Mouse (Mus musculus): ENCODE results near the gene Tmem206. TPM values are rescaled to one million over a fixed set of nuclear protein-coding genes. Genes with fewer than 3 reads are reported as not detected.

The Tmem206 gene
- polyA plus RNA-seq, 1 experiment, result 3.4 TPM

DNA sequence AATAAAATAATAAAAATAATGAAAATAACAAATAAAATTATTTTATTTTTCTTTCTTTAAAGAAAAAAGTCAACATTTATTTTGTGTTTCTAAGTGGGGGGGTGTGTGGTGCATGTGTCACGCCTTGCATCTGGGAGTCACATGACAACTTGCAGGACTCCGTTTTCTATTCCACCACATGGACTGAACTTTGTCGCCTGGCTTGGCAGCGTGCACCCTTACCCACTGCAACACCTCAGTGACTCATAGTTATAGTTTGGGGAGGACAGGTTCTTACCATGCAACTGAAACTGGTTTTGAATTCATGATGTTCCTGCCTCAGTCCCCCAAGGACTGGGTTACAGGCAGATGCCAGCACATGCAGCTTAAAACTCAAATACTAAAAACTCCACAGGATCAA lies 42.5 kb downstream of the Tmem206 start:
- H3K4me3 ChIP-seq (replicated peaks), result no peak overlapping the region
- peaks cover 86% of the 10 kb centered on the region for H3K36me3 ChIP-seq (replicated peaks; ENCODE audit: low read length)
- H3K27me3 ChIP-seq (replicated peaks), result no peaks in the 10 kb centered on the region
- peaks cover 13% of the 10 kb centered on the region for H3K4me1 ChIP-seq
- no peak for TF ChIP-seq FLI1 (IDR thresholded peaks at IDR 0.05; ENCODE audit: low read length)
- no peak for TF ChIP-seq GATA1 (IDR thresholded peaks at IDR 0.05; ENCODE audit: borderline replicate concordance, low read length)
- no peaks in the 10 kb centered on the region for H3K9me3 ChIP-seq

DNA sequence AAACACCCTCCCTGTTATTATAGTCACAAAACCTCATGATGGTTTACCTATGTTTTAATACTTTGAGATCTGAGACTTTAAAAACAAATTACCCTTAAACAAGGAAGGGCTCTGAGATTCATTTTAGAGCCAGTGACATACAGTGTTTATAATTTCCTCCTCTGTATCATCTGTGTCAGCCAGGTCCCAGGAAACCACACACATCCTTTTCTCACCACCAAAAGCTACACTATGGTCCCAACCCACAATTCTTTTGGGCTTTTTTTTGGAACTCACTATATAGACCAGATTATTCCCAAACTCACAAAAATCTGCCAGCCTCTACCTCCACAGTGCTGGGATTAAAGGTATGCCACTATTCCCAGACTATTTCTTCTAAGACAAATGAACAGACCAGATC lies 43.4 kb downstream of the Tmem206 start:
- Histone ChIP-seq H3K4me3 (replicated peaks) (no peak overlapping the region), H3K36me3 (replicated peaks; ENCODE audit: low read length) (peaks cover 79% of the 10 kb centered on the region), H3K27me3 (replicated peaks) (no peaks in the 10 kb centered on the region), H3K4me1 (peaks cover 17% of the 10 kb centered on the region), H3K9me3 (no peaks in the 10 kb centered on the region)
- TF ChIP-seq GATA1 (IDR thresholded peaks at IDR 0.05; ENCODE audit: borderline replicate concordance, low read length), result no peak
- TF ChIP-seq FLI1 (IDR thresholded peaks at IDR 0.05; ENCODE audit: low read length), result no peak

DNA sequence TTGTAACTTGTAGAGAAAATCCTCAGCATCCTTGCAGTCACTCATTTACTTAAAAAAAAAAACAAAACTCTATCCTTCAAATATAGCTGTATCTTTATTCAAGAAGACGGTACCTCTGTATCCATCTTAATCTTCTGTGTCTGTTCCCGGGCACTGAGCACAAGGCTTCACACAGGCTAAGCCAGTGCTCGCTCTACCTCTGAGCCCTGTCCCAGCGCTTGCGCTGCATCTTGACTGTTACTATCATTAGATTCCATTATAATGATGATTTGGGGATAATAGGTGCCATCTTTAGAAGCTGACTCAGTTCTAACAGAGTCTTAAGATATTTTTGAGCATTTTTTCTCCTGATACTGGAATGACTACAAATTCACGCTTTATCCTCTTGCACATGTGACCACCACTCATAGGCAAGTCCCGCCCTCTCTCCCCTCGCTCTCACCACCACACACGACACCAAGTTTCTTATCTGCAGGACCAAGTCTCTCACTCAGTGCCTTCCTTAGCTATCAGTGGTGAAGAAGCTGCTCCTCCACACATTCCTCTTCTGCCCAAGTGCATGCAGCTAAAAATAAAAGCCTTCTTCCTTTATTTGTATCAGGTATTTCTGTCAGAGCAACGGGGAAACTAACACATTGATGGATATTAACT lies 49.4 kb downstream of the Tmem206 start:
- Histone ChIP-seq H3K4me3 (replicated peaks) (no peak overlapping the region), H3K36me3 (replicated peaks; ENCODE audit: low read length) (peaks cover 57% of the 10 kb centered on the region), H3K9me3 (no peaks in the 10 kb centered on the region), H3K4me1 (peaks cover 47% of the 10 kb centered on the region), H3K27me3 (replicated peaks) (no peaks in the 10 kb centered on the region)
- TF ChIP-seq GATA1 (IDR thresholded peaks at IDR 0.05; ENCODE audit: borderline replicate concordance, low read length) (no peak), FLI1 (IDR thresholded peaks at IDR 0.05; ENCODE audit: low read length) (no peak)

GRCm38 (mm10) chr1:191375644-191375998 lies 49.9 kb downstream of the Tmem206 start:
- peaks cover 60% of the 10 kb centered on the region for H3K36me3 ChIP-seq (replicated peaks; ENCODE audit: low read length)
- H3K4me3 ChIP-seq (replicated peaks), result peak overlapping the region; percentile 53

DNA sequence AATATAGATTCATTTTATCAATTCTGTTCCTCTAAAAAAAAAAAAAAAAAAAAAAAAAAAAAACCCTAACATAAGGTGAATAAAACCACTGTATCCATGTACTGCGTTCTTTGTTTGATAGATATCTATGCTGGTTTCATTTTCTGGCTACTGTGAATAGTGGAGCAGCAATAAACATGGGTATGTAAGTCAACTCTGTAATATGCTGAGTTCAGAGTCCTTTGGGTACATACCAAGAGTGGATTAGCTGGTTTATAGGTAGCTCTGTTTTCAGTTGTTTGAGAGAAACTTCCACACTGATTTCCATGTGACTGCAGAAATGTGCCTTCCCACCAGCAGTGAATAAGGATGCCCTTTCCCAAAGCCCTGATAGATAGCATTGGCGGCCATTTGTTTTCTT lies 52.4 kb downstream of the Tmem206 start:
- Histone ChIP-seq H3K36me3 (replicated peaks; ENCODE audit: low read length) (peaks cover 41% of the 10 kb centered on the region), H3K4me3 (replicated peaks) (no peak overlapping the region), H3K9me3 (no peaks in the 10 kb centered on the region), H3K27me3 (replicated peaks) (no peaks in the 10 kb centered on the region), H3K4me1 (peaks cover 73% of the 10 kb centered on the region)
- TF ChIP-seq FLI1 (IDR thresholded peaks at IDR 0.05; ENCODE audit: low read length) (no peak), GATA1 (IDR thresholded peaks at IDR 0.05; ENCODE audit: borderline replicate concordance, low read length) (no peak)

More at GRCm38 (mm10) chr1:191375644-191375998, 49.9 kb downstream of the Tmem206 start:
- Histone ChIP-seq H3K4me1 (peaks cover 52% of the 10 kb centered on the region), H3K9me3 (no peaks in the 10 kb centered on the region), H3K27me3 (replicated peaks) (no peaks in the 10 kb centered on the region)
- no peak for TF ChIP-seq FLI1 (IDR thresholded peaks at IDR 0.05; ENCODE audit: low read length)
- TF ChIP-seq GATA1 (IDR thresholded peaks at IDR 0.05; ENCODE audit: borderline replicate concordance, low read length), result no peak

GRCm38 (mm10) chr1:191380843-191381242 lies 55.1 kb downstream of the Tmem206 start:
- Histone ChIP-seq H3K36me3 (replicated peaks; ENCODE audit: low read length) (peaks cover 41% of the 10 kb centered on the region), H3K9me3 (no peaks in the 10 kb centered on the region), H3K27me3 (replicated peaks) (no peaks in the 10 kb centered on the region), H3K4me3 (replicated peaks) (no peak overlapping the region), H3K4me1 (peaks cover 76% of the 10 kb centered on the region)
- TF ChIP-seq GATA1 (IDR thresholded peaks at IDR 0.05; ENCODE audit: borderline replicate concordance, low read length) (no peak), FLI1 (IDR thresholded peaks at IDR 0.05; ENCODE audit: low read length) (no peak)

DNA sequence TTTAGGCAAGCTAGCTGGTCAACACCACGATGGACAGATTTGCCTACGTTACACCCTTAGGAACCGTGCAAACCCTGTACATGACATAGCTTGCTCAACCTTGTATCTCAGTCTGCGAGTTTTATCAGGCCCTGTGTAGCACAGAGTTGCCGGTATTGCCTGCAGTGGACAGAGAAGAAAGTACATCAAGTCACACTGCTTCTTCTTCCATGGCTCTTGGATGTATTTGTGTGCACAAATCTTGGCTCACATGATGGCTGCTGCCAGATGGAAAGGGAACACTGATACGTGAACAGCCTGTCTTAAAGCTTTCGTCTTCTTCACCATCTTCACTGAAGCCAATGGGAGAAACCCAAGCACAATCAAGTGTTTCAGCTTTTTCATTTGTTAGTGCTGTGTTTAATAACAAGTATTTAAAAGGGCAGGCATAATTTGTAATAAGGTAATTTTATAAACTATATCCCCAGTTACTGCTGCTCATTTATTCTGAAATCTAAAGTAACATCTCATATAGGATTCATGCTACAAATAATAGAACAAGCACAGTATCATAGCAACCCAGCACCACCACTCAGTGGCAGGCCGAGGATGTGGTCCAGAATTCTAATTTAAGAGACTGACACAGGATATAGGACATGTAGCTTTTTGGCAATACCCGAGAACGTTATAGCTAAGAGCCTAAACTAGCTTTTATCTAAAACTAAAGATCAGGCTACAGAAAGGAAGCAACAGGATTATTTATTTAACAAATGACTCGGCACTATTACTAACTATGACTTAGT lies 56.4 kb downstream of the Tmem206 start:
- TF ChIP-seq FLI1 (IDR thresholded peaks at IDR 0.05; ENCODE audit: low read length), result no peak
- TF ChIP-seq GATA1 (IDR thresholded peaks at IDR 0.05; ENCODE audit: borderline replicate concordance, low read length), result no peak

GRCm38 (mm10) chr1:191384786-191385430 lies 59.2 kb downstream of the Tmem206 start:
- Histone ChIP-seq H3K4me1 (peaks cover 49% of the 10 kb centered on the region), H3K4me3 (replicated peaks) (no peak overlapping the region)
- TF ChIP-seq GATA1 (IDR thresholded peaks at IDR 0.05; ENCODE audit: borderline replicate concordance, low read length) (no peak), FLI1 (IDR thresholded peaks at IDR 0.05; ENCODE audit: low read length) (no peak)

More for the DNA sequence above, 56.4 kb downstream of the Tmem206 start:
- Histone ChIP-seq H3K4me1 (peaks cover 63% of the 10 kb centered on the region), H3K36me3 (replicated peaks; ENCODE audit: low read length) (peaks cover 29% of the 10 kb centered on the region), H3K4me3 (replicated peaks) (no peak overlapping the region), H3K9me3 (no peaks in the 10 kb centered on the region), H3K27me3 (replicated peaks) (no peaks in the 10 kb centered on the region)

DNA sequence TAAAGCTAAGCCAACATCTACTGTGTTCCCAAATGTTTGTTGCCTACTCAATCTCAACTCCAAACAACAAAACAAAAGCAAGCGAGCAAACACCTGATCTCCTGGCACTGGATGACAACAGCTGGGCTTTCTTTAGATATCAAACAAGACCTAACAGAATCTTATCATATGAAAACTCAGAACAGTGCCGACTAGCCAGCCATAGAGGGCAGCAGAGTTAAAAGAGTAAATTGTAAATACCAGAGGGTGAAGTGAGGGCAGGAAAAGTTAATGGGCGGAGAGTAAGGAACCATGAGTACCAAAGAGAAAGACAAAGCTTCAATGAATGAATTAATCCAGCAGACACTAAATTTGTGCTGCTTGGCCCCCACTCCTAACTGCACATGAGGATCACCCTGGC lies 65.6 kb downstream of the Tmem206 start:
- Histone ChIP-seq H3K9me3 (no peaks in the 10 kb centered on the region), H3K4me1 (peaks cover 39% of the 10 kb centered on the region), H3K4me3 (replicated peaks) (peak overlapping the region; percentile 4), H3K27me3 (replicated peaks) (no peaks in the 10 kb centered on the region), H3K36me3 (replicated peaks; ENCODE audit: low read length) (no peaks in the 10 kb centered on the region)
- TF ChIP-seq FLI1 (IDR thresholded peaks at IDR 0.05; ENCODE audit: low read length), result no peak
- TF ChIP-seq GATA1 (IDR thresholded peaks at IDR 0.05; ENCODE audit: borderline replicate concordance, low read length), result no peak

More at GRCm38 (mm10) chr1:191384786-191385430, 59.2 kb downstream of the Tmem206 start:
- Histone ChIP-seq H3K27me3 (replicated peaks) (no peaks in the 10 kb centered on the region), H3K36me3 (replicated peaks; ENCODE audit: low read length) (peaks cover 17% of the 10 kb centered on the region), H3K9me3 (no peaks in the 10 kb centered on the region)

GRCm38 (mm10) chr1:191393536-191393935 lies 67.8 kb downstream of the Tmem206 start:
- Histone ChIP-seq H3K4me3 (replicated peaks) (no peak overlapping the region), H3K9me3 (no peaks in the 10 kb centered on the region), H3K27me3 (replicated peaks) (no peaks in the 10 kb centered on the region), H3K36me3 (replicated peaks; ENCODE audit: low read length) (no peaks in the 10 kb centered on the region), H3K4me1 (peaks cover 39% of the 10 kb centered on the region)
- TF ChIP-seq GATA1 (IDR thresholded peaks at IDR 0.05; ENCODE audit: borderline replicate concordance, low read length) (no peak), FLI1 (IDR thresholded peaks at IDR 0.05; ENCODE audit: low read length) (no peak)

Data from megakaryocyte, embryonic 14.5 days (primary cell).